Mouse (Mus musculus) CH12.LX (cell line): Measurements from ENCODE around the gene Serpina16. TPM values are rescaled to one million over a fixed set of nuclear protein-coding genes. Genes with fewer than 3 reads are reported as not detected.
A peak's percentile ranks its signal among the peaks of the same experiment; 100 is the strongest.

ENCODE experiments used
- DNase-seq: peaks from one replicate; pipeline ENCODE4 v3.0.0-alpha.2; 2013; ENCODE audit errors: extremely low read depth
- H3K27ac ChIP-seq: 2 replicates; pipeline ENCODE4 v1.5.1; 2012; ENCODE audit warnings: low read depth, mild to moderate bottlenecking, control low read depth, moderate library complexity; ENCODE audit not compliant: insufficient read depth
- H3K27me3 ChIP-seq: replicated peaks from 2 replicates; pipeline ENCODE3; 2012; ENCODE audit warnings: inconsistent platforms
- H3K36me3 ChIP-seq, 2 experiments: replicated peaks in 1 of 2; 2 replicates each; pipeline versions ENCODE3 to v1.6.1; 2012; ENCODE audit warnings: inconsistent platforms in 1 of 2, low read length in 1 of 2, mild to moderate bottlenecking in 1 of 2, mixed read lengths in 1 of 2, moderate library complexity in 1 of 2; ENCODE audit not compliant: control insufficient read depth in 1 of 2, insufficient read depth in 1 of 2
- H3K4me1 ChIP-seq, 2 experiments: 2 replicates each; pipeline ENCODE4 v1.6.1; 2012; ENCODE audit warnings: inconsistent platforms in 1 of 2, moderate library complexity in 1 of 2; ENCODE audit not compliant: insufficient read depth in 2 of 2, control insufficient read depth in 1 of 2
- H3K4me2 ChIP-seq: 2 replicates; pipeline ENCODE4 v1.6.1; 2012; ENCODE audit warnings: low read depth, mild to moderate bottlenecking, control low read depth; ENCODE audit not compliant: poor library complexity, insufficient read depth, severe bottlenecking
- H3K4me3 ChIP-seq, 3 experiments: fragments of 150-350 bp in 1 of 3; sonication (generic) in 1 of 3; replicated peaks in 1 of 3; 2 replicates each; pipeline versions ENCODE3 to v1.5.1; 2011 to 2012; ENCODE audit warnings: low read depth in 2 of 3, low read length in 2 of 3, mild to moderate bottlenecking in 2 of 3, moderate library complexity in 2 of 3, control low read depth in 1 of 3, improper control_type of control experiment in 1 of 3, inconsistent platforms in 1 of 3, mixed read lengths in 1 of 3; ENCODE audit not compliant: poor library complexity in 1 of 3
- H3K79me2 ChIP-seq: replicated peaks from 2 replicates; pipeline ENCODE4 v1.6.1; 2012; ENCODE audit warnings: mild to moderate bottlenecking, moderate library complexity; ENCODE audit not compliant: control insufficient read depth, poor library complexity, insufficient read depth, severe bottlenecking; ENCODE audit errors: extremely low read depth
- H3K9ac ChIP-seq: 2 replicates; pipeline ENCODE4 v1.6.1; 2012; ENCODE audit warnings: low read depth, mild to moderate bottlenecking, control low read depth, moderate library complexity; ENCODE audit not compliant: insufficient read depth
- H3K9me3 ChIP-seq: replicated peaks from 2 replicates; pipeline ENCODE3; 2012; ENCODE audit warnings: low read length, inconsistent platforms, mixed read lengths
- BHLHE40 ChIP-seq: IDR thresholded peaks from 2 replicates; pipeline ENCODE4 v1.6.1; 2011; ENCODE audit warnings: mild to moderate bottlenecking, low read depth, low read length, improper control_type of control experiment
- CHD1 ChIP-seq: IDR thresholded peaks from 2 replicates; pipeline ENCODE4 v1.6.1; 2012; ENCODE audit warnings: low read depth, low read length, improper control_type of control experiment, inconsistent platforms
- CHD2 ChIP-seq: IDR thresholded peaks from 2 replicates; pipeline ENCODE4 v1.6.1; 2011; ENCODE audit warnings: low read length, improper control_type of control experiment
- CTCF ChIP-seq, 2 experiments: IDR thresholded peaks in 1 of 2; conservative IDR thresholded peaks in 1 of 2; 2 replicates each; pipeline ENCODE4 v1.5.1; 2011 to 2012; ENCODE audit warnings: low read depth in 2 of 2, low read length in 2 of 2, improper control_type of control experiment in 1 of 2, inconsistent platforms in 1 of 2, mild to moderate bottlenecking in 1 of 2, moderate library complexity in 1 of 2
- EP300 ChIP-seq: IDR thresholded peaks from 2 replicates; pipeline ENCODE4 v1.6.1; 2011; ENCODE audit warnings: low read length, improper control_type of control experiment
- ETS1 ChIP-seq: conservative IDR thresholded peaks from 2 replicates; pipeline ENCODE4 v1.6.1; 2012; ENCODE audit warnings: low read depth, mild to moderate bottlenecking, inconsistent platforms, low read length, improper control_type of control experiment, moderate library complexity
- HCFC1 ChIP-seq: IDR thresholded peaks from 2 replicates; pipeline ENCODE4 v1.6.1; 2012; ENCODE audit warnings: low read depth, mild to moderate bottlenecking, inconsistent platforms, low read length, improper control_type of control experiment
- IRF4 ChIP-seq: IDR thresholded peaks from 2 replicates; pipeline ENCODE4 v1.6.1; 2014; ENCODE audit warnings: low read depth, mild to moderate bottlenecking, inconsistent platforms, low read length, improper control_type of control experiment
- MAFK ChIP-seq: IDR thresholded peaks from 2 replicates; pipeline ENCODE4 v1.6.1; 2011; ENCODE audit warnings: low read length, improper control_type of control experiment; ENCODE audit not compliant: insufficient replicate concordance
- MAX ChIP-seq: IDR thresholded peaks from 2 replicates; pipeline ENCODE4 v1.6.1; 2011; ENCODE audit warnings: low read length, improper control_type of control experiment
- MEF2A ChIP-seq: IDR thresholded peaks from 2 replicates; pipeline ENCODE4 v1.6.1; 2014; ENCODE audit warnings: low read depth, mild to moderate bottlenecking, inconsistent platforms, low read length, improper control_type of control experiment, borderline replicate concordance
- MXI1 ChIP-seq: IDR thresholded peaks from 2 replicates; pipeline ENCODE4 v1.6.1; 2011; ENCODE audit warnings: mild to moderate bottlenecking, low read depth, low read length, improper control_type of control experiment
- MYC ChIP-seq: IDR thresholded peaks from 2 replicates; pipeline ENCODE4 v1.6.1; 2011; ENCODE audit warnings: low read depth, mild to moderate bottlenecking, improper control_type of control experiment, low read length
- NELFE ChIP-seq: IDR thresholded peaks from 2 replicates; pipeline ENCODE4 v1.6.1; 2011; ENCODE audit warnings: low read depth, low read length, improper control_type of control experiment
- NRF1 ChIP-seq: IDR thresholded peaks from 2 replicates; pipeline ENCODE4 v1.6.1; 2014; ENCODE audit warnings: low read depth, mild to moderate bottlenecking, inconsistent platforms, low read length, improper control_type of control experiment, moderate library complexity
- POLR2A ChIP-seq: IDR thresholded peaks from 2 replicates; pipeline ENCODE4 v1.6.1; 2011; ENCODE audit warnings: low read depth, mild to moderate bottlenecking, improper control_type of control experiment, low read length
- POLR2AphosphoS2 ChIP-seq: IDR thresholded peaks from 2 replicates; pipeline ENCODE4 v1.6.1; 2011; ENCODE audit warnings: low read depth, low read length, improper control_type of control experiment
- RAD21 ChIP-seq: IDR thresholded peaks from 2 replicates; pipeline ENCODE4 v1.6.1; 2011; ENCODE audit warnings: low read depth, mild to moderate bottlenecking, low read length, improper control_type of control experiment, moderate library complexity
- SIN3A ChIP-seq: IDR thresholded peaks from 2 replicates; pipeline ENCODE4 v1.6.1; 2012; ENCODE audit warnings: low read length, improper control_type of control experiment, inconsistent platforms
- SMC3 ChIP-seq: IDR thresholded peaks from 2 replicates; pipeline ENCODE4 v1.6.1; 2011; ENCODE audit warnings: low read depth, low read length, improper control_type of control experiment
- TBP ChIP-seq: conservative IDR thresholded peaks from 2 replicates; pipeline ENCODE4 v1.6.1; 2011; ENCODE audit warnings: low read depth, low read length, improper control_type of control experiment
- TCF12 ChIP-seq: IDR thresholded peaks from 2 replicates; pipeline ENCODE4 v1.6.1; 2014; ENCODE audit warnings: low read depth, mild to moderate bottlenecking, inconsistent platforms, low read length, improper control_type of control experiment
- UBTF ChIP-seq: IDR thresholded peaks from 2 replicates; pipeline ENCODE4 v1.6.1; 2012; ENCODE audit warnings: low read depth, mild to moderate bottlenecking, inconsistent platforms, low read length, improper control_type of control experiment, moderate library complexity
- USF1 ChIP-seq: IDR thresholded peaks from 2 replicates; pipeline ENCODE4 v1.6.1; 2014; ENCODE audit warnings: low read depth, mild to moderate bottlenecking, inconsistent platforms, low read length, improper control_type of control experiment
- USF2 ChIP-seq: conservative IDR thresholded peaks from 2 replicates; pipeline ENCODE4 v1.6.1; 2011; ENCODE audit warnings: low read depth, low read length, improper control_type of control experiment
- ZMIZ1 ChIP-seq: IDR thresholded peaks from 2 replicates; pipeline ENCODE4 v1.6.1; 2012; ENCODE audit warnings: low read depth, mild to moderate bottlenecking, inconsistent platforms, low read length, improper control_type of control experiment
- ZNF384 ChIP-seq: IDR thresholded peaks from 2 replicates; pipeline ENCODE4 v1.6.1; 2012; ENCODE audit warnings: low read depth, low read length, improper control_type of control experiment, inconsistent platforms
- dilution Hi-C: fragments of 300-500 bp; cut with MboI; formaldehyde crosslinking; loops from 2 replicates; pipeline ENCODE4 v1.14.3; 2020; ENCODE audit warnings: low sequenced_read_pairs; ENCODE audit not compliant: extremely low pct_unique_long_range_greater_than_20kb, extremely low pct_ligation_motif_present
- in situ Hi-C: fragments of 300-500 bp; cut with MboI; formaldehyde crosslinking; loops from 3 replicates; pipeline ENCODE4 v1.14.3; 2019; ENCODE audit warnings: low sequenced_read_pairs, low pct_ligation_motif_present, low pct_unique_long_range_greater_than_20kb, mixed read lengths
- polyA plus RNA-seq: library from polyadenylated mRNA; unstranded; fragments of >175 nt; gene quantifications from 2 replicates; pipeline ENCODE4 v1.2.1, GENCODE M21; 2012; ENCODE audit warnings: low read depth; ENCODE audit not compliant: insufficient read length
- total RNA-seq, 2 experiments: library from RNA; depleted of rRNA; stranded (reverse); fragments of 300-350 nt in 1 of 2; fragments of >200 nt in 1 of 2; gene quantifications; 2 replicates each; pipeline ENCODE4 v1.2.3; 2012 to 2014

The Serpina16 gene
- total RNA-seq (2012; rRNA removed) (not detected in 2 replicates), total RNA-seq (2014; rRNA removed) (not detected in 2 replicates), polyA plus RNA-seq (not detected in 2 replicates)

DNA sequence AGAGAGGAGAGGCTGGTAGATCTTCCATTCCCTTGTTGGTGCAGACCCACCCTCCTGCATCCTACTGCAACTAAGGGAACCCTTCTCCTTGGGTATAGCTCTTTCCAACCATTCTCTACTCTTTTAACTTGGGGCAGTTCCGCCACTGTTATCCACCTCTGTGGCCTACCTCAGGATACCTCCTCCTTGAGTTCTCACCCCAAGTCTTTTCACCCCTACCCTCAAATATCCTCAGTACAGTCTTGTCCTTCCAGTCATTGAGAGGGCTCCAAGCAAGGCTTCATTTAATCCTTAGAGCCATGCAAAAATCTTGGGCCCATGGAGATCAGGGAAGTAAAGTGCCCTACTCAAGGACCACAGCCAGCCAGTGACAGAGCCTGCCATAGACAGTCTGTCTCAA, at the start of gene Serpina16:
Gene Serpina16, minus strand, starts transcription at position 101 of the 400 bp plus-strand sequence.
- no peaks in the 10 kb centered on the region for H3K4me1 ChIP-seq
- no peak within 1 kb of the TSS for H3K9ac ChIP-seq
- H3K4me3 ChIP-seq, result no peak within 1 kb of the TSS
- in situ Hi-C loops (no loop called here), dilution Hi-C loops (no loop called here)
- no peak within 1 kb of the TSS for H3K4me2 ChIP-seq
- H3K27ac ChIP-seq, result no peak within 1 kb of the TSS
- H3K79me2 ChIP-seq, result no peaks in the 10 kb centered on the region
- DNase-seq, result no peak
- TF ChIP-seq BHLHE40, result no peak
- no peak for TF ChIP-seq EP300
- no peak for TF ChIP-seq POLR2AphosphoS2
- TF ChIP-seq MYC, result no peak
- no peak for TF ChIP-seq MEF2A
- no peak for TF ChIP-seq NELFE
- TF ChIP-seq SMC3, result no peak
- no peak for TF ChIP-seq USF1
- TF ChIP-seq ZMIZ1, result no peak
- no peak for TF ChIP-seq MAFK
- no peak for TF ChIP-seq MXI1
- no peak for TF ChIP-seq POLR2A
- no peak for TF ChIP-seq CHD1
- no peak for TF ChIP-seq TBP
- TF ChIP-seq MAX, result no peak
- TF ChIP-seq USF2, result no peak
- no peak for TF ChIP-seq NRF1
- TF ChIP-seq HCFC1, result no peak
- no peak for TF ChIP-seq UBTF
- TF ChIP-seq, all 38 proteins: peak for 0
- Histone ChIP-seq H3K9me3 (no peaks in the 10 kb centered on the region), H3K36me3 (no peaks in the 10 kb centered on the region), H3K27me3 (peaks cover 88% of the 10 kb centered on the region)

DNA sequence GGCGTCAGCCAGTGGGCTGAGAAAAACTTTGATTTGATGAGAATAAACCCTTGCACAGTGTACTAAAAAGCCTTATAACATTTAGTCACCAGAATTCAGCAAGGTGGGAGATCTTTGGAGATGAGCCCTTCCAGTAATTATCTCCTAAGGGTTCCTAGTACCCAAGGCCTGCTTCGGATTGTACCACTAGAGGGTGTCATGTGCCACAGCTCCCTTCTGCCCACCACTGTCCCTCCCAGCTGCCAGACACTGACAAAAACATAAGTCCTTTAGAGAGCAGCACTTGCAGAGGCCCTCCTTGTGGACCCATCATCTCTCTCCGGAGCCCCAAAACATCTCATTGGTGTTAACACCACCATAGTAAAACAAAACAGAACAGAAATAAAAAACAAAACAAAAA, 35.6 kb upstream of the Serpina16 start:
- dilution Hi-C loops (no loop called here), in situ Hi-C loops (no loop called here)
- H3K79me2 ChIP-seq, result no peaks in the 10 kb centered on the region
- no peak overlapping the region for H3K9ac ChIP-seq
- no peaks in the 10 kb centered on the region for H3K36me3 ChIP-seq
- peak; percentile 8 for DNase-seq
- no peak for TF ChIP-seq NRF1
- TF ChIP-seq IRF4, result no peak
- 0 out of 2 replicates have a peak, but pooled peaks have one; percentile 5 for TF ChIP-seq SMC3
- peak in 1 of 2 experiments; percentile 47; a peak in 2 of 4 replicates for TF ChIP-seq CTCF (conservative IDR thresholded peaks at IDR 0.05 in 1 of 2, IDR thresholded peaks at IDR 0.05 in 1 of 2; ENCODE audit: low read depth in 2 of 2, low read length in 2 of 2)
- TF ChIP-seq SIN3A, result no peak
- TF ChIP-seq TCF12, result no peak
- no peak for TF ChIP-seq CHD1
- TF ChIP-seq ZMIZ1, result no peak
- TF ChIP-seq CHD2, result no peak
- no peak for TF ChIP-seq MAFK
- TF ChIP-seq ZNF384, result no peak
- TF ChIP-seq RAD21, result peak; percentile 19; the same call in 1 of the 2 replicates
- TF ChIP-seq ETS1, result no peak
- TF ChIP-seq UBTF, result no peak
- TF ChIP-seq MXI1, result no peak
- no peak for TF ChIP-seq MAX
- TF ChIP-seq, all 38 proteins: peak for 3
- peaks cover 4% of the 10 kb centered on the region for H3K9me3 ChIP-seq
- H3K4me2 ChIP-seq, result no peak overlapping the region
- H3K27me3 ChIP-seq, result peaks cover 63% of the 10 kb centered on the region
- no peak overlapping the region for H3K4me3 ChIP-seq
- no peak overlapping the region for H3K27ac ChIP-seq
- H3K4me1 ChIP-seq, result no peaks in the 10 kb centered on the region
